Mouse (Mus musculus) stomach, embryonic 15.5 days (tissue): ENCODE results near the gene Parl. TPM values are rescaled to one million over a fixed set of nuclear protein-coding genes. Genes with fewer than 3 reads are reported as not detected.
A peak's percentile ranks its signal among the peaks of the same experiment; 100 is the strongest.

Source experiments
- ATAC-seq: fragments of 200-750 bp; cut with Nextera tagmentation; 2 replicates; pipeline ENCODE4 v1.8.0; 2017; ENCODE audit warnings: low read depth, moderate number of reproducible peaks, moderate TSS enrichment; ENCODE audit not compliant: insufficient read depth, low FRiP score
- H3K27ac ChIP-seq: fragments of 300-500 bp; sonication (generic); 2 replicates; pipeline ENCODE4 v1.5.1; 2015; ENCODE audit warnings: mild to moderate bottlenecking, inconsistent platforms
- H3K27me3 ChIP-seq: fragments of 300-500 bp; sonication (generic); replicated peaks from 2 replicates; pipeline ENCODE4 v1.6.1; 2015; ENCODE audit warnings: inconsistent platforms
- H3K36me3 ChIP-seq: fragments of 300-500 bp; sonication (generic); 2 replicates; pipeline ENCODE4 v1.6.1; 2015; ENCODE audit warnings: inconsistent platforms
- H3K4me1 ChIP-seq: fragments of 300-500 bp; sonication (generic); 2 replicates; pipeline ENCODE4 v1.6.1; 2015; ENCODE audit warnings: inconsistent platforms
- H3K4me2 ChIP-seq: fragments of 300-500 bp; sonication (generic); 2 replicates; pipeline ENCODE4 v1.6.1; 2015; ENCODE audit warnings: mild to moderate bottlenecking, inconsistent platforms
- H3K4me3 ChIP-seq: fragments of 300-500 bp; sonication (generic); replicated peaks from 2 replicates; pipeline ENCODE4 v1.5.1; 2015; ENCODE audit warnings: inconsistent platforms
- H3K9ac ChIP-seq: fragments of 300-500 bp; sonication (generic); 2 replicates; pipeline ENCODE4 v1.6.1; 2015; ENCODE audit warnings: inconsistent platforms
- H3K9me3 ChIP-seq: fragments of 300-500 bp; sonication (generic); 2 replicates; pipeline ENCODE4 v1.6.1; 2016; ENCODE audit warnings: inconsistent platforms
- WGBS: fragments of 180-500 bp; shearing (Covaris S2); methylation state at CpG from one replicate; pipeline ENCODE4 v1.1.7; 2015; 5-methylcytosine and 5-hydroxymethylcytosine counted together
- polyA plus RNA-seq: library from polyadenylated mRNA; unstranded; fragments of >200 nt; fragmentation: Nextera tagmentation; extraction: Ambion mirVana; gene quantifications from 2 replicates; pipeline ENCODE4 v1.2.1, GENCODE M21; 2015

Gene Parl
- polyA plus RNA-seq, 1 experiment from 2014 or later: 83.8 TPM

GRCm38 (mm10) chr16:20280238-20280637, 21.9 kb downstream of the Parl start:
- peaks cover 25% of the 10 kb centered on the region for H3K36me3 ChIP-seq
- H3K4me3 ChIP-seq: no peak overlapping the region
- WGBS: 79% methylated on average over 4 of the region's 4 CpGs

GRCm38 (mm10) chr16:20279395-20279794, 22.8 kb downstream of the Parl start:
- no peak overlapping the region for H3K27ac ChIP-seq
- H3K36me3 ChIP-seq: peaks cover 21% of the 10 kb centered on the region; the same call in 1 of the 2 replicates

More at GRCm38 (mm10) chr16:20280238-20280637, 21.9 kb downstream of the Parl start:
- Histone ChIP-seq H3K4me1 (no peaks in the 10 kb centered on the region), H3K9me3 (no peaks in the 10 kb centered on the region), H3K4me2 (no peak overlapping the region), H3K27me3 (no peaks in the 10 kb centered on the region), H3K27ac (no peak overlapping the region), H3K9ac (no peak overlapping the region)
- no peak for ATAC-seq

GRCm38 (mm10) chr16:20272994-20273393, 29.2 kb downstream of the Parl start:
- Histone ChIP-seq H3K27me3 (no peaks in the 10 kb centered on the region), H3K4me3 (no peak overlapping the region), H3K4me2 (no peak overlapping the region), H3K9ac (no peak overlapping the region), H3K27ac (no peak overlapping the region), H3K4me1 (no peaks in the 10 kb centered on the region), H3K9me3 (no peaks in the 10 kb centered on the region), H3K36me3 (no peaks in the 10 kb centered on the region)
- ATAC-seq: no peak
- 24% methylated on average over 3 of the region's 3 CpGs for WGBS

More at GRCm38 (mm10) chr16:20279395-20279794, 22.8 kb downstream of the Parl start:
- Histone ChIP-seq H3K9me3 (no peaks in the 10 kb centered on the region), H3K9ac (no peak overlapping the region), H3K4me1 (no peaks in the 10 kb centered on the region), H3K4me2 (no peak overlapping the region), H3K4me3 (no peak overlapping the region), H3K27me3 (no peaks in the 10 kb centered on the region)
- 75% methylated on average over 5 of the region's 5 CpGs for WGBS
- no peak for ATAC-seq

GRCm38 (mm10) chr16:20271339-20271738, 30.8 kb downstream of the Parl start:
- no peak for ATAC-seq
- 71% methylated on average over 4 of the region's 4 CpGs for WGBS
- no peak overlapping the region for H3K27ac ChIP-seq

DNA sequence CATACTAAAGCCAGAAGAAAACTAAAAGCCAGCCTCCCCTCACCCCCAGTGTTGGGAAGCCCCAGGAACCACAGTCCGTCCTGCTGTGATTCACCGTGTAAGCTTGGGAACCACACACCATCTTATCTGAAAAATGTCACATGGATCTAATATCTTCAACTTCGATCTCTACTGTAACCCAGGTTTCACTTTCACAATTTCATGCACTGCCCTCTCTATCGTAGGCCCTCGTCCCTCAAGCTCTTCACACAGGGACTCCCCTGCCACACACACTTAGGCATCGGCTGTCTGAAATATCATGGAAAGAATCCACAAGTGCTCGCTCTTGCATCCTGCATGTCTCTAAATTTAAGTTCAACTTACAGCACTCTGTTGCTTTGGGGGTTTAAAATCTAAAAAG, 37.1 kb downstream of the Parl start:
- H3K4me2 ChIP-seq: no peak overlapping the region
- H3K4me3 ChIP-seq: no peak overlapping the region
- WGBS: 76% methylated on average over 7 of the region's 7 CpGs
- H3K4me1 ChIP-seq: no peaks in the 10 kb centered on the region
- no peak overlapping the region for H3K9ac ChIP-seq
- no peak overlapping the region for H3K27ac ChIP-seq
- no peak for ATAC-seq
- H3K36me3 ChIP-seq: no peaks in the 10 kb centered on the region
- H3K27me3 ChIP-seq: no peaks in the 10 kb centered on the region
- H3K9me3 ChIP-seq: no peaks in the 10 kb centered on the region

More at GRCm38 (mm10) chr16:20271339-20271738, 30.8 kb downstream of the Parl start:
- Histone ChIP-seq H3K4me2 (no peak overlapping the region), H3K9ac (no peak overlapping the region), H3K27me3 (no peaks in the 10 kb centered on the region), H3K9me3 (no peaks in the 10 kb centered on the region), H3K36me3 (no peaks in the 10 kb centered on the region), H3K4me1 (no peaks in the 10 kb centered on the region), H3K4me3 (no peak overlapping the region)

GRCm38 (mm10) chr16:20257926-20258325, 44.3 kb downstream of the Parl start:
- Histone ChIP-seq H3K4me2 (no peak overlapping the region), H3K36me3 (no peaks in the 10 kb centered on the region), H3K9ac (no peak overlapping the region), H3K4me1 (no peaks in the 10 kb centered on the region), H3K4me3 (no peak overlapping the region), H3K27ac (no peak overlapping the region), H3K9me3 (no peaks in the 10 kb centered on the region), H3K27me3 (no peaks in the 10 kb centered on the region)
- WGBS: 76% methylated on average over 5 of the region's 5 CpGs
- no peak for ATAC-seq

DNA sequence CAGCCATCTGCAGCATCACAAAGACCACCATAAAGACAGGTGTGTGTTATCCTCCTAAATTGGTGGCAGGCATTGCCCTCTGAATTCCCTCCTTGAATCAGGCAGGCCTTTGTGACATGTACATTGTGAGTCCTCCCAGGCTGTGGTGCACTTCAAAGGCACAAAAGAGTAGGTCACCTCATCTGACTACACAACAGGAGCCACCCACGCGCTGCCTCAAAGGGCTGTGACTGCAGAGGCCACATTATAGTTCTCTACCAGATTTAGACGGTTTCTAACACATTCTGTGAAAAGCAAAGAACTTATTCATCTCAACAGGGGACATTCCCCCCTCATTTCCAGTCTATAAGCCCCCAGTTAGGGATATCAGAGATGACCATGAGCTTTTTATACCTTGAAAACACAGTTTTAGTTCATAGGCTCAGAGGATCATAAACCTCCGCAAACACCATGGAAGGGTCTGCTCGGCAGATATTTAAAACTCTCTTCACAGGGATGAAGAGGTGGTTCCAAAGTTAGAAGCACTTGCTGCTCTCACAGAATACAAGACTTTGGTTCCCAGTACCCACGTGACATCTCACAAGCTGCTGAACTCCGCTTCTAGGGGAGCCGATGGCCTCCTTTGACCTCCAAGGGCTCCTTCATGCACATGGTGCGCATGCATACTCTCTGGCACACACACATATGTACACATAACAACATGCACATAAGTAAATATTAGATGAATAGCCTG, 53.6 kb downstream of the Parl start:
- Histone ChIP-seq H3K9me3 (no peaks in the 10 kb centered on the region), H3K4me2 (no peak overlapping the region), H3K4me1 (no peaks in the 10 kb centered on the region), H3K27me3 (no peaks in the 10 kb centered on the region), H3K9ac (no peak overlapping the region), H3K27ac (no peak overlapping the region), H3K36me3 (no peaks in the 10 kb centered on the region), H3K4me3 (no peak overlapping the region)
- 80% methylated on average over 9 of the region's 9 CpGs for WGBS
- ATAC-seq: no peak

DNA sequence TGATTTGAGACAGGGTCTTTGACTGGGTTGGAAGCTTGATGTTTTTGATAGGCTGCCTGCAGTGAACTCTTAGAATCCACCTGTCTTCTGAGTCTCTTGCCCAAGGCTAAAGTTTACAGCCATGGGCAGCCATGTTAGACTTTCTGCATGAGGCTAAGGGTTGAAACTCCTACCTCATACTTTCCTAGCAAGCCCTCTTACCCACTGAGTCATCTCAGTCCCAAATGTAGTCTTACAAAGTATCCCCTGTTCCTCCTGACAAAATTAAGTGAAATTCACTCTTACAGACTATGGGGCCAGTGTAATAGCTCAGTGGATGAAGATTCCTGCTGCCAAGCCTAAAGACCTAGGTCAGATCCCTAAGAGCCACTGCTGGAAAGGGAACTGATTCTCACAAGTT, 55.1 kb downstream of the Parl start:
- no peaks in the 10 kb centered on the region for H3K36me3 ChIP-seq
- no peak for ATAC-seq
- no peaks in the 10 kb centered on the region for H3K27me3 ChIP-seq
- H3K27ac ChIP-seq: no peak overlapping the region
- H3K9me3 ChIP-seq: no peaks in the 10 kb centered on the region
- no peak overlapping the region for H3K4me3 ChIP-seq
- no peak overlapping the region for H3K4me2 ChIP-seq
- H3K4me1 ChIP-seq: no peaks in the 10 kb centered on the region
- H3K9ac ChIP-seq: no peak overlapping the region

- Histone ChIP-seq H3K36me3 (no peaks in the 10 kb centered on the region), H3K4me2 (peak within 1 kb of the TSS; percentile 98), H3K9ac (peak within 1 kb of the TSS; percentile 29; the same call in 1 of the 2 replicates), H3K27ac (no peak within 1 kb of the TSS), H3K4me1 (peaks cover 7% of the 10 kb centered on the region), H3K4me3 (peak within 1 kb of the TSS; percentile 69), H3K27me3 (no peaks in the 10 kb centered on the region), H3K9me3 (no peaks in the 10 kb centered on the region)
- ATAC-seq: peak; percentile 77
- under 1% methylated on average over 90 of the region's 90 CpGs for WGBS
Observed at GRCm38 (mm10) chr16:20240468-20241414, 61.4 kb downstream of the Parl start, which contains the start of gene Map6d1. TSS of gene Map6d1 (minus strand) at chr16:20241358.

GRCm38 (mm10) chr16:20238646-20239045, 63.5 kb downstream of the Parl start:
- H3K9ac ChIP-seq: no peak overlapping the region
- H3K36me3 ChIP-seq: peaks cover 3% of the 10 kb centered on the region; the same call in 1 of the 2 replicates
- H3K4me1 ChIP-seq: peaks cover 7% of the 10 kb centered on the region
- no peak overlapping the region for H3K27ac ChIP-seq
- no peak overlapping the region for H3K4me2 ChIP-seq
- ATAC-seq: no peak
- no peaks in the 10 kb centered on the region for H3K9me3 ChIP-seq
- WGBS: 74% methylated on average over 4 of the region's 4 CpGs
- H3K4me3 ChIP-seq: no peak overlapping the region
- H3K27me3 ChIP-seq: no peaks in the 10 kb centered on the region

DNA sequence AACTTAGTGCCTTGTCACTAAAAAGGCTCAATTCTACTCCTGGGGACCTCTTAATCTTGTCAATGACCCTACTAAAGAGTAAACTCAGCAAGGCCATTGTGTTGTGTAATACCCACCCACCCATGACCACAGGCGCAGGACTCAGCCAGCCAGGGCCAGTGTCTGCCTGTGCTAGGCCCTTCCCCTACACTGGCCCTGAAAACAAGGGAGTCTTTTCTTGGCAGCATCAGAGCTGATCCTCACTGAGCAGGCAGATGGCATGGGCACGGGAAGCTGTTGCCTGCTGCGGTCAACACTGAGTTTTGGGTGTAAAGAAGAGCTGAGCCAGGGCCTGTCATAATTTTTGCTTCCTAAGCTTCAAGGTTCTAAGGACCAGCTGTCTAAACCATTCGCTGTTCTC, 64.8 kb downstream of the Parl start:
- Histone ChIP-seq H3K9ac (no peak overlapping the region), H3K36me3 (peaks cover 3% of the 10 kb centered on the region; the same call in 1 of the 2 replicates), H3K9me3 (no peaks in the 10 kb centered on the region), H3K27me3 (no peaks in the 10 kb centered on the region), H3K27ac (no peak overlapping the region), H3K4me3 (no peak overlapping the region), H3K4me1 (peaks cover 7% of the 10 kb centered on the region), H3K4me2 (no peak overlapping the region)
- WGBS: 75% methylated on average over 4 of the region's 4 CpGs
- no peak for ATAC-seq

- no peak overlapping the region for H3K4me3 ChIP-seq
- no peak overlapping the region for H3K4me2 ChIP-seq
- H3K27me3 ChIP-seq: no peaks in the 10 kb centered on the region
- H3K9me3 ChIP-seq: no peaks in the 10 kb centered on the region
- no peak for ATAC-seq
- H3K4me1 ChIP-seq: no peaks in the 10 kb centered on the region
- 64% methylated on average over 4 of the region's 4 CpGs for WGBS
- H3K9ac ChIP-seq: no peak overlapping the region
- H3K36me3 ChIP-seq: peaks cover 21% of the 10 kb centered on the region
- H3K27ac ChIP-seq: no peak overlapping the region
Observed at GRCm38 (mm10) chr16:20234406-20234805, 67.8 kb downstream of the Parl start.
